In the genomic region with DNA sequence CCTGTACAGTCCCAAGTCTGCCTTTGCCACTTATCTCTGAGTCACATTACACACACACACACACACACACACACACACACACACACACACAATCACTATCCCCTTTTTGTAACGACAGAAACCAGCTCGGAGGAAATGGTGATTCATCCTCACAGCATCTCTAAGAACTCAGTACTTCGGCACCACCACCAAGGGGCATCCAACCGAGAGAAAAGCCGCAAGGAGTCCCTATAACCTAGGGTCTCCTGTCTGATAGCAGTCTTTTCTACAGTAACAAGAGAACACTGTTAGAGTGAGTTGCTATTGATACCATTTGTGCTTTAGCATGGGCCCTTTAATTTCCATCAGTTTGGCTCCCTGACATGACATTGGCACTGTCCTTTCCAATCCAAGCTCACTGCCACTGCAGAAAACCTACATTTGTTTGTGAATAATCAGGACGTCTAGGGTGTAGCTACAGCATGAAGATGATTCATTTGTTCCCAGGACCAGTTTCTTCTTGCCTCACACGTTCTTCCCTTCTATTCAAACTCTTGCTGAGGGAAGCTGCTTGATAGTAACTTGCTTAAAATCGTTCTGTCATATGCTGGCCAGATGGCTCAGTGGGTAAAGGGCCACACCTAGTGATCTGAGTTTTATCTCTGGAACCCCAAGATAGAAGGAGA, we compare ENCODE assay signal across 12 mouse cellular contexts. TPM values are rescaled to one million over a fixed set of nuclear protein-coding genes. Genes with fewer than 3 reads are reported as not detected.
DNase-seq lines count a peak whose midpoint lies in the region; ATAC-seq lines count a peak whose summit lies in the region.
"Had no signal": no experiment of that assay in that cellular context is flagged by ENCODE, and none has a peak within 500 bp of the region (broad histone marks: within the 10 kb centered on the region; RNA-seq: fewer than 3 reads in every experiment).

No protein-coding gene starts in this region.

- no peak for ATAC-seq in embryonic facial prominence, embryonic 15.5 days (ENCODE audit: insufficient number of reproducible peaks, low FRiP score, low TSS enrichment, low read depth)
- ATAC-seq in kidney, embryonic 16.5 days (ENCODE audit: low FRiP score, low TSS enrichment): no peak
- ATAC-seq: midbrain, embryonic 13.5 days had no signal

- DNase-seq in embryonic facial prominence, embryonic 10.5 days (ENCODE audit: low spot score): no peak
- peak; percentile 11 for DNase-seq in ES-CJ7 (ENCODE audit: low read depth, low spot score)
- DNase-seq in cerebellum, postnatal 14 days: peak; percentile 5 to 17
- peak; percentile 35 to 75 for DNase-seq in left cerebral cortex, postnatal 25 days (ENCODE audit: low spot score in 2 of 2)
- DNase-seq in kidney, postnatal 4 days: no peak
- DNase-seq in lung, adult 18-20 months: no peak
- DNase-seq: liver, embryonic 13.5 days; thymus, adult 18-20 months had no signal

- peak overlapping the region; percentile 25; the same call in 1 of the 2 replicates for H3K27ac ChIP-seq in embryonic facial prominence, embryonic 15.5 days (replicated peaks)
- no peak overlapping the region for H3K27ac ChIP-seq in embryonic facial prominence, embryonic 10.5 days (replicated peaks)
- no peak overlapping the region for H3K27ac ChIP-seq in kidney, embryonic 16.5 days (ENCODE audit: low read length)
- H3K27ac ChIP-seq: kidney, postnatal 0 days; liver, embryonic 13.5 days; midbrain, embryonic 13.5 days had no signal

- WGBS in embryonic facial prominence, embryonic 15.5 days: 33% methylated on average over 8 of the region's 8 CpGs
- WGBS in embryonic facial prominence, embryonic 10.5 days: 41% methylated on average over 8 of the region's 8 CpGs
- 46% methylated on average over 8 of the region's 8 CpGs for WGBS in kidney, embryonic 16.5 days

- intact Hi-C loops in left cerebral cortex, postnatal 25 days (cut with DNase I): no loop called here

- H3K4me3 ChIP-seq in embryonic facial prominence, embryonic 15.5 days (replicated peaks): no peak overlapping the region
- H3K4me3 ChIP-seq in embryonic facial prominence, embryonic 10.5 days: no peak overlapping the region
- H3K4me3 ChIP-seq in kidney, embryonic 16.5 days (ENCODE audit: low read length): no peak overlapping the region
- H3K4me3 ChIP-seq: liver, embryonic 13.5 days; midbrain, embryonic 13.5 days had no signal

- no peak overlapping the region for H3K9ac ChIP-seq in embryonic facial prominence, embryonic 15.5 days
- no peak overlapping the region for H3K9ac ChIP-seq in kidney, embryonic 16.5 days (replicated peaks; ENCODE audit: low read length)
- H3K9ac ChIP-seq: liver, embryonic 13.5 days; midbrain, embryonic 13.5 days had no signal

- H3K4me2 ChIP-seq in embryonic facial prominence, embryonic 15.5 days (replicated peaks): no peak overlapping the region
- no peak overlapping the region for H3K4me2 ChIP-seq in kidney, embryonic 16.5 days (replicated peaks; ENCODE audit: low read depth, low read length)
- H3K4me2 ChIP-seq: liver, embryonic 13.5 days; midbrain, embryonic 13.5 days had no signal

- no peaks in the 10 kb centered on the region for H3K4me1 ChIP-seq in embryonic facial prominence, embryonic 15.5 days
- H3K4me1 ChIP-seq in embryonic facial prominence, embryonic 10.5 days: peaks cover 12% of the 10 kb centered on the region
- peaks cover 8% of the 10 kb centered on the region; the same call in 1 of the 2 replicates for H3K4me1 ChIP-seq in kidney, embryonic 16.5 days (ENCODE audit: insufficient read depth, low read length)

- no peaks in the 10 kb centered on the region for H3K36me3 ChIP-seq in embryonic facial prominence, embryonic 15.5 days
- H3K36me3 ChIP-seq in embryonic facial prominence, embryonic 10.5 days (replicated peaks): no peaks in the 10 kb centered on the region
- H3K36me3 ChIP-seq in kidney, embryonic 16.5 days (ENCODE audit: insufficient read depth, low read length): no peaks in the 10 kb centered on the region
- H3K36me3 ChIP-seq: liver, embryonic 13.5 days; midbrain, embryonic 13.5 days had no signal

- H3K27me3 ChIP-seq in embryonic facial prominence, embryonic 15.5 days: no peaks in the 10 kb centered on the region
- no peaks in the 10 kb centered on the region for H3K27me3 ChIP-seq in embryonic facial prominence, embryonic 10.5 days (replicated peaks; ENCODE audit: low read depth, poor library complexity, severe bottlenecking)
- H3K27me3 ChIP-seq in kidney, embryonic 16.5 days (ENCODE audit: insufficient read depth, low read length): no peaks in the 10 kb centered on the region
- H3K27me3 ChIP-seq: midbrain, embryonic 13.5 days had no signal

- H3K9me3 ChIP-seq in embryonic facial prominence, embryonic 15.5 days (replicated peaks): no peaks in the 10 kb centered on the region
- H3K9me3 ChIP-seq in embryonic facial prominence, embryonic 10.5 days: no peaks in the 10 kb centered on the region
- H3K9me3 ChIP-seq in kidney, embryonic 16.5 days (ENCODE audit: low read length): no peaks in the 10 kb centered on the region
- H3K9me3 ChIP-seq: liver, embryonic 13.5 days; midbrain, embryonic 13.5 days had no signal

RNA-seq across cellular contexts. Expression of a gene that starts 2.0 kb away (rescaled TPM):
- polyA plus RNA-seq in embryonic facial prominence, embryonic 15.5 days (2015; fragmentation: Nextera tagmentation; extraction: Ambion mirVana): 4.8 and 5.0 TPM in 2 replicates
- 4.2 and 4.6 TPM in 2 replicates for polyA plus RNA-seq in embryonic facial prominence, embryonic 10.5 days (2016; fragmentation: Nextera tagmentation; extraction: Ambion mirVana)
- 10 to 100 TPM; 61.3 to 65.1 TPM for total RNA-seq in left cerebral cortex, postnatal 25 days (2021)
- polyA plus RNA-seq in kidney, embryonic 16.5 days (2015; fragmentation: Nextera tagmentation; extraction: Ambion mirVana): 2.8 and 3.4 TPM in 2 replicates

RNA-seq across cellular contexts. Expression of a gene that starts 50.9 kb away (rescaled TPM):
- 135 and 138 TPM in 2 replicates for polyA plus RNA-seq in embryonic facial prominence, embryonic 15.5 days (2015; fragmentation: Nextera tagmentation; extraction: Ambion mirVana)
- polyA plus RNA-seq in embryonic facial prominence, embryonic 10.5 days (2016; fragmentation: Nextera tagmentation; extraction: Ambion mirVana): 210 and 220 TPM in 2 replicates
- 10 to 100 TPM; 82.7 to 86.9 TPM for total RNA-seq in left cerebral cortex, postnatal 25 days (2021)
- polyA plus RNA-seq in kidney, embryonic 16.5 days (2015; fragmentation: Nextera tagmentation; extraction: Ambion mirVana): 139 and 146 TPM in 2 replicates

RNA-seq across cellular contexts. Expression of a gene that starts 51.8 kb away (rescaled TPM):
- polyA plus RNA-seq in embryonic facial prominence, embryonic 15.5 days (2015; fragmentation: Nextera tagmentation; extraction: Ambion mirVana): 92.3 and 101 TPM in 2 replicates
- 92.3 and 92.8 TPM in 2 replicates for polyA plus RNA-seq in embryonic facial prominence, embryonic 10.5 days (2016; fragmentation: Nextera tagmentation; extraction: Ambion mirVana)
- 10 to 100 TPM; 35.4 to 41.0 TPM for total RNA-seq in left cerebral cortex, postnatal 25 days (2021)
- polyA plus RNA-seq in kidney, embryonic 16.5 days (2015; fragmentation: Nextera tagmentation; extraction: Ambion mirVana): 104 and 108 TPM in 2 replicates

Comparison
In these comparisons a context has a peak if more than half of its experiments do, and no peak if none do; other contexts are left out.
1. DNase-seq: peak in ES-CJ7 (single experiment), cerebellum, postnatal 14 days (2 of 2) and left cerebral cortex, postnatal 25 days (2 of 2); none in embryonic facial prominence, embryonic 10.5 days (single experiment), kidney, postnatal 4 days (0 of 2) and lung, adult 18-20 months (0 of 2).